Mouse (Mus musculus): ENCODE measurements around the gene Xylt1. TPM values are rescaled to one million over a fixed set of nuclear protein-coding genes. Genes with fewer than 3 reads are reported as not detected.

Xylt1 gene
- polyA plus RNA-seq, 1 experiment from 2014 or later = 1.1 TPM

DNA sequence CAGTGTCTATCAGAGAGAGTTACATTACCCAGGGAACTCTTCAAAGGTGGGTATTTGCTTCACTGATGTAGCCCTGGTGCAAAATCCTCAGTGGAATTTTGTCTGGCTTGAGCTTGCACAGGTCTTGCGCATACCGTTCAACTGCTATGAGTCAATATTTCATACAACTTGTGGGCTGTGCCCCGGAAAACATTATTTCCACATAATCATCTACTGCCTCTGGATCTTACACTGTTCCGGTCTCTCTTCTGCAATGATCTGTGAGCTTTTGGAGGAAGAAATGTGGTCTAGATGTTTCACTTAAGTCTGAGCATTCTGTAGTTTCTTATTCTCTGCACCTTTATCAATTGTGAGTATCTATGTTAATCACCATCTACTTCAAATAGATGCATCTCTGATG lies 316.9 kb downstream of the Xylt1 start:
- no peak overlapping the region for H3K4me2 ChIP-seq (ENCODE audit: low read depth, low read length)
- no peaks in the 10 kb centered on the region for H3K9me3 ChIP-seq (replicated peaks; ENCODE audit: control insufficient read depth, low read length)
- H3K27me3 ChIP-seq (ENCODE audit: control insufficient read depth, insufficient read depth, low read length) = no peaks in the 10 kb centered on the region
- no peaks in the 10 kb centered on the region for H3K36me3 ChIP-seq (ENCODE audit: control insufficient read depth, insufficient read depth)
- no peak for ATAC-seq (replicated peaks; ENCODE audit: extremely low read depth, insufficient read depth, low FRiP score)
- no peak overlapping the region for H3K4me3 ChIP-seq (ENCODE audit: low read length)
- WGBS = 91% methylated on average over 4 of the region's 4 CpGs
- H3K9ac ChIP-seq (ENCODE audit: low read length) = no peak overlapping the region
- H3K27ac ChIP-seq (ENCODE audit: low read length) = no peak overlapping the region
- no peaks in the 10 kb centered on the region for H3K4me1 ChIP-seq (ENCODE audit: control insufficient read depth, insufficient read depth, low read length)

DNA sequence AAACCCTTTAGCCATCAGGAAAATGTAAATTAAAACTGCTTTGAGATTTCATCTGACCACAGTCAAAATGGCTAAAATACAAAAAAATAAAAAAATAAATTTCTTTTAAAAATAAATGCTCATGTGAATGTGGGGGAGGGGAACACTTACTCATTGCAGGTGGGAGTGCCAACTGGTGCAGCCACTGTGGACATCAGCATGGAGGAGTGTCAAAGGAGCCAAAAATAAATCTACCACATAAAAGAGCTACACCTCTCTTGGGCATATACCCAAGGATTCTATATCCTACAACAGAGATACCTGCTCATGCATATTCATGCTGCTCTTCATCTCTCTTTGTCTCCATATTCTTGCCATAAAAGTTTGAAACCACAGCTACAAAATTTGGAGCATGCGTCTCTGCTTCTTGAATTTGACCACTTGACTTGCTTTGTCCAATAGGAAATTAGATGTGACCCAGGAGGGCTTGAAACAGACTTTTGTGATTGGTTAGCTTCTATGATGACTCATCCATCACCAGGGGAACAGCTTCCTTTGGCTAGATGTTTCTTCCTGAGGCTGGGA lies 317.9 kb downstream of the Xylt1 start:
- 93% methylated on average over 1 of the region's 1 CpGs for WGBS
- H3K4me1 ChIP-seq (ENCODE audit: control insufficient read depth, insufficient read depth, low read length) = no peaks in the 10 kb centered on the region
- ATAC-seq (replicated peaks; ENCODE audit: extremely low read depth, insufficient read depth, low FRiP score) = no peak

DNA sequence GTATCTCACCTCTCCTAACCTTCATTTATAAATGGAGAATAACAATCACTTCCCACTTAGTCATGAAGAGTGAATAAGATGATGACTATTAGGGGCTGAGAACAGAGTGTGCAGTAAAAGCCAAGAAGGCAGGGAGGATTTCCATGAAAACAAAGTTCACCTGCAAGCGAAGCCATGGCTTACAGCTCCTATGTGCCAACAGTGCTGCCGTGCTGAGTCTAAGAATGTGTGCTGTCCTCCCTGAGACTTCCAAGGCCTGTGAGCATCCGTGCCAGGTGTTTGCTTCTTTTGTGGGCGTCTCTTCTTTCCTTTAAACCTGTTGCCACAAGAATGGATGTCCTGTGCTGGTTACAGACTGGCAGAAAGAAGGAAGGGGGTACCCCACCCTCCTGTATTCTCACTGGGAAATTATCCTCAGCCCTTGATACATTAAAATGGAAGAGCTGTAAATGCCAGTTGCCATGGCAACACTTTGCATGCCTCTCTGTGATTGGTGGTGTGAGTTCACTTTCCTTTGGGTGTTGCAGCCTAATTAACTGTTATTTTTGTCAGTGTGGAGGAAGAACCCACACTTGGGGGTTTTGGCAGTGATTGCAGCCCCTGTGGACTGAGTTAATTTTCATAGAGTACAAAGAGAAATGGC lies 318.7 kb downstream of the Xylt1 start:
- no peak overlapping the region for H3K4me2 ChIP-seq (ENCODE audit: low read depth, low read length)
- H3K36me3 ChIP-seq (ENCODE audit: control insufficient read depth, insufficient read depth) = no peaks in the 10 kb centered on the region
- H3K4me3 ChIP-seq (ENCODE audit: low read length) = no peak overlapping the region
- ATAC-seq (replicated peaks; ENCODE audit: extremely low read depth, insufficient read depth, low FRiP score) = no peak
- H3K9me3 ChIP-seq (replicated peaks; ENCODE audit: control insufficient read depth, low read length) = no peaks in the 10 kb centered on the region
- 59% methylated on average over 4 of the region's 4 CpGs for WGBS
- H3K4me1 ChIP-seq (ENCODE audit: control insufficient read depth, insufficient read depth, low read length) = no peaks in the 10 kb centered on the region
- no peak overlapping the region for H3K27ac ChIP-seq (ENCODE audit: low read length)
- H3K27me3 ChIP-seq (ENCODE audit: control insufficient read depth, insufficient read depth, low read length) = no peaks in the 10 kb centered on the region
- no peak overlapping the region for H3K9ac ChIP-seq (ENCODE audit: low read length)

More for the DNA sequence above, 317.9 kb downstream of the Xylt1 start:
- Histone ChIP-seq H3K4me3 (ENCODE audit: low read length) (no peak overlapping the region), H3K9ac (ENCODE audit: low read length) (no peak overlapping the region), H3K36me3 (ENCODE audit: control insufficient read depth, insufficient read depth) (no peaks in the 10 kb centered on the region), H3K27ac (ENCODE audit: low read length) (no peak overlapping the region), H3K27me3 (ENCODE audit: control insufficient read depth, insufficient read depth, low read length) (no peaks in the 10 kb centered on the region), H3K9me3 (replicated peaks; ENCODE audit: control insufficient read depth, low read length) (no peaks in the 10 kb centered on the region), H3K4me2 (ENCODE audit: low read depth, low read length) (no peak overlapping the region)

- no peak for ATAC-seq (replicated peaks; ENCODE audit: extremely low read depth, insufficient read depth, low FRiP score)
- H3K9ac ChIP-seq (ENCODE audit: low read length) = no peak overlapping the region
- no peak overlapping the region for H3K4me2 ChIP-seq (ENCODE audit: low read depth, low read length)
- H3K36me3 ChIP-seq (ENCODE audit: control insufficient read depth, insufficient read depth) = no peaks in the 10 kb centered on the region
- H3K4me3 ChIP-seq (ENCODE audit: low read length) = no peak overlapping the region
- 60% methylated on average over 6 of the region's 6 CpGs for WGBS
- H3K27me3 ChIP-seq (ENCODE audit: control insufficient read depth, insufficient read depth, low read length) = no peaks in the 10 kb centered on the region
- no peaks in the 10 kb centered on the region for H3K9me3 ChIP-seq (replicated peaks; ENCODE audit: control insufficient read depth, low read length)
- no peaks in the 10 kb centered on the region for H3K4me1 ChIP-seq (ENCODE audit: control insufficient read depth, insufficient read depth, low read length)
- no peak overlapping the region for H3K27ac ChIP-seq (ENCODE audit: low read length)
Measured at GRCm38 (mm10) chr7:117700066-117700465, 319.3 kb downstream of the Xylt1 start.

DNA sequence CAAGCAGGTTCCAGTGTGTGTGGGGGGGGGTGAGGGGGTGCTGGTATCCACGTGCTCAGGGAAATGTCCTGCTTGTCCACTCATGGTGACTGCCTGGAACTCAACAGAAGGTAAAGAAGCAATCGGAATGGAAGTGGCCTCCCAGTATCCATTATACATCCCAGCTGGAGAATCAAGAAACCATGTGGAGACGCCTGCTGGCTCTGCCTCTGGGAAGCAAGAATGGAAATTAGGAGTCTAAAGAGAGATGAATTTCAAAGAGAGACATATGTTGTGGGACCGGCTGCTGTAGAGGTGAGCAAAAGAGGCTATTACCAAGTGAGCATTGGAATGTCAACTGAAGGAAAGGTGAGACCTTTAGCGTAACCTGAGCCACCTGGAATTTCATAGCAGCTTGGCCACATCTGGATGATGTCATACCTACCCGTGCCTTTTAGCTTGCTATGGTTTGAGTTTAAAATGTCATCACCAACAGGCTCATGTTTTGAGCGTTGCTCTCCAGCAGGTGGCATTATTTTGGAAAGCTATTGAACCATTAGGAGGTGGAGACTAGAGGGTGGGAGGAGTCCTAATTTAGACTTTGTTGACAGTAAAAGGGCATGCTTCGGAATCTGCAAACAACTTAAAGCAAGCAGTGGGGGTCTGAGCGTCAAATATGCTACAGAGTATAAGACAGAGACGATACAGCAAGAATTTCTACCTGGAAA lies 329.3 kb downstream of the Xylt1 start:
- no peaks in the 10 kb centered on the region for H3K4me1 ChIP-seq (ENCODE audit: control insufficient read depth, insufficient read depth, low read length)
- H3K27me3 ChIP-seq (ENCODE audit: control insufficient read depth, insufficient read depth, low read length) = no peaks in the 10 kb centered on the region
- ATAC-seq (replicated peaks; ENCODE audit: extremely low read depth, insufficient read depth, low FRiP score) = no peak
- H3K27ac ChIP-seq (ENCODE audit: low read length) = no peak overlapping the region
- H3K9ac ChIP-seq (ENCODE audit: low read length) = no peak overlapping the region
- H3K4me2 ChIP-seq (ENCODE audit: low read depth, low read length) = no peak overlapping the region
- no peaks in the 10 kb centered on the region for H3K36me3 ChIP-seq (ENCODE audit: control insufficient read depth, insufficient read depth)
- H3K4me3 ChIP-seq (ENCODE audit: low read length) = no peak overlapping the region
- no peaks in the 10 kb centered on the region for H3K9me3 ChIP-seq (replicated peaks; ENCODE audit: control insufficient read depth, low read length)
- WGBS = 50% methylated on average over 10 of the region's 10 CpGs

DNA sequence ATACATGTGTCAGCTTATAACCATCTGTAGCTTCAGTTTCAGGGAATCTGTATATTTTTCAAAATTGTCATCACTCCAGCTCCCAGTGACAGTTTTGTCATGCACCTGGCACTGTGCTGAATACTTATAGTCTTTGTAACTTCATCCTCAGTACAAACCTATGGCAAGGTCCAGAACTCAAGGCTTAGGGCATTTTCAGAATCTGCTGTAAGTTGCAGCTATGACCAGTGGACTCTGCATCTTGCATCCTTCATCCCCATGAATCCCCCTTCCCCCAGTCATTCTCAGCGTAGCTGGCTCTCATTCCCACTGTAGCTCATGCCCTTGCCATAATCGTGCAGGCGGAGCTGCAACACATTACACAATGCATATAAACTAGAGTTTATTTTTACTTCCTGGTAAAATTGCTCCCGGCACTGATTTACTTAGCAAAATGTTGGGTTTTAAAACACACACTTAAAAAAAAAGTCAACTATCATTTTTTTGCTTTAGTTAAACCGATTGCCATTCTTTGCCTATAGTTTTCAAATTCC lies 336.2 kb downstream of the Xylt1 start:
- 77% methylated on average over 5 of the region's 5 CpGs for WGBS
- H3K27me3 ChIP-seq (ENCODE audit: control insufficient read depth, insufficient read depth, low read length) = no peaks in the 10 kb centered on the region
- no peaks in the 10 kb centered on the region for H3K9me3 ChIP-seq (replicated peaks; ENCODE audit: control insufficient read depth, low read length)
- H3K9ac ChIP-seq (ENCODE audit: low read length) = no peak overlapping the region
- H3K27ac ChIP-seq (ENCODE audit: low read length) = no peak overlapping the region
- no peak overlapping the region for H3K4me3 ChIP-seq (ENCODE audit: low read length)
- ATAC-seq (replicated peaks; ENCODE audit: extremely low read depth, insufficient read depth, low FRiP score) = no peak
- no peak overlapping the region for H3K4me2 ChIP-seq (ENCODE audit: low read depth, low read length)
- no peaks in the 10 kb centered on the region for H3K4me1 ChIP-seq (ENCODE audit: control insufficient read depth, insufficient read depth, low read length)
- H3K36me3 ChIP-seq (ENCODE audit: control insufficient read depth, insufficient read depth) = no peaks in the 10 kb centered on the region

- Histone ChIP-seq H3K27me3 (ENCODE audit: control insufficient read depth, insufficient read depth, low read length) (no peaks in the 10 kb centered on the region), H3K9me3 (replicated peaks; ENCODE audit: control insufficient read depth, low read length) (0 out of 2 replicates have a peak, but pooled peaks cover 2% of the 10 kb centered on the region), H3K4me1 (ENCODE audit: control insufficient read depth, insufficient read depth, low read length) (no peaks in the 10 kb centered on the region), H3K27ac (ENCODE audit: low read length) (no peak overlapping the region), H3K4me2 (ENCODE audit: low read depth, low read length) (no peak overlapping the region), H3K4me3 (ENCODE audit: low read length) (no peak overlapping the region), H3K36me3 (ENCODE audit: control insufficient read depth, insufficient read depth) (no peaks in the 10 kb centered on the region), H3K9ac (ENCODE audit: low read length) (no peak overlapping the region)
- WGBS = 60% methylated on average over 6 of the region's 6 CpGs
- no peak for ATAC-seq (replicated peaks; ENCODE audit: extremely low read depth, insufficient read depth, low FRiP score)
Measured at GRCm38 (mm10) chr7:117720426-117720825, 339.6 kb downstream of the Xylt1 start.

Data from heart, embryonic 16.5 days (tissue).